Mouse (Mus musculus) megakaryocyte, embryonic 14.5 days (primary cell): ENCODE measurements around the gene Cd300c. TPM values are rescaled to one million over a fixed set of nuclear protein-coding genes. Genes with fewer than 3 reads are reported as not detected.
"Not testable (repeated sequence)": the region's sequence is repeated elsewhere in the genome, so short reads cannot be mapped to it uniquely, and the experiment has no call there.

Experiments
- H3K27me3 ChIP-seq: replicated peaks from 2 replicates; pipeline ENCODE3; 2012; ENCODE audit warnings: inconsistent platforms
- H3K36me3 ChIP-seq: replicated peaks from 2 replicates; pipeline ENCODE3; 2012; ENCODE audit warnings: low read length, inconsistent platforms, mixed read lengths
- H3K4me1 ChIP-seq: 2 replicates; pipeline ENCODE4 v1.6.1; 2012; ENCODE audit warnings: inconsistent platforms
- H3K4me3 ChIP-seq: replicated peaks from 2 replicates; pipeline ENCODE3; 2012; ENCODE audit warnings: moderate library complexity, mild to moderate bottlenecking, inconsistent platforms
- H3K9me3 ChIP-seq: 2 replicates; pipeline ENCODE4 v1.6.1; 2012; ENCODE audit warnings: inconsistent platforms
- FLI1 ChIP-seq: IDR thresholded peaks from 2 replicates; pipeline ENCODE4 v1.6.1; 2012; ENCODE audit warnings: low read length, inconsistent platforms, mixed read lengths
- GATA1 ChIP-seq: IDR thresholded peaks from 3 replicates; pipeline ENCODE4 v1.6.1; 2012; ENCODE audit warnings: mixed read lengths, low read length, inconsistent platforms, borderline replicate concordance
- polyA plus RNA-seq: library from polyadenylated mRNA; stranded (reverse); fragments of >175 nt; gene quantifications from 2 replicates; pipeline ENCODE4 v1.2.3, GENCODE M21; 2012; ENCODE audit warnings: low replicate concordance; ENCODE audit not compliant: insufficient read depth

Gene Cd300c
- polyA plus RNA-seq, 1 experiment, result not detected

DNA sequence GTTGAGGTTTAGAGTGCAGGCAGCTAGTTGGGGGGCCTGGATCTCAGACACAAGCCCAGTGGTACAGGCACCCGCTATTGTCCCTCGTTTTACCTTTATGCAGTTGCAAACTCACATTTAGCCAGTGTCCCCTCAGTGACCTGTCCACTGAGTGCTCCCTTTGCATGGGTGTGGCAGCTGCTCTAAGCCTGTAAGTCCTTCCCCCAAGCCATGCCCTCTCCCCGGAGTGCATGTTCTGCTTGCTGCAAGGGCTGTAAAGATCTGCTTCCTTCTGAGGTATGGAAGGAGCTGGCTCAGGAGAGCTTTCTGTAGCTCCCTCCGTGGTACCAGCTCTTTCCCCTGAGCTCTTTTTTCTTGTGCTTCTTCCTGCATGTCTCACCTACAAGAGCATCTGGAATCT, 35.4 kb downstream of the Cd300c start:
- no peak for TF ChIP-seq GATA1
- Histone ChIP-seq H3K27me3 (peaks cover 11% of the 10 kb centered on the region), H3K9me3 (peaks cover 3% of the 10 kb centered on the region), H3K36me3 (peaks cover 4% of the 10 kb centered on the region), H3K4me3 (peak overlapping the region; percentile 88), H3K4me1 (peaks cover 68% of the 10 kb centered on the region)

DNA sequence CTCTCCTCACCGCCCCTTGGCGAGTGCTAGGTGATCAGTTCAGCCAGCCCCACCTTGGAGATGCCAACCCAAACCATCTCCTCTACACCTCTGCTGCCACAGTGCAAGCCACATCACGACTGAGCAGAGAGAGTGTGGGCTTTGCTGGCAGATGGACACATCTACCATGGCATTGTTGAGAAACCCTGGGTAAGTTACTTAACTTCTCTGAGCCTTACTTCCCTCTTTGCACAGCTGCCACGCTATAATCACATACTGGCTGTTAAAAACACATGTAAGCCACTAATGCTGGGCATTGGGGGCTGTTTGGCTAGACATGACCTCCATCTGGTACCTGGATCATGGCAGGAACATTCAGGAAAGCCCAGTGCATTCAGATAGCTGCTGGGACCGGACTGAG, 37.9 kb downstream of the Cd300c start:
- Histone ChIP-seq H3K4me1 (peaks cover 94% of the 10 kb centered on the region), H3K27me3 (peaks cover 12% of the 10 kb centered on the region), H3K4me3 (peak overlapping the region; percentile 76)

DNA sequence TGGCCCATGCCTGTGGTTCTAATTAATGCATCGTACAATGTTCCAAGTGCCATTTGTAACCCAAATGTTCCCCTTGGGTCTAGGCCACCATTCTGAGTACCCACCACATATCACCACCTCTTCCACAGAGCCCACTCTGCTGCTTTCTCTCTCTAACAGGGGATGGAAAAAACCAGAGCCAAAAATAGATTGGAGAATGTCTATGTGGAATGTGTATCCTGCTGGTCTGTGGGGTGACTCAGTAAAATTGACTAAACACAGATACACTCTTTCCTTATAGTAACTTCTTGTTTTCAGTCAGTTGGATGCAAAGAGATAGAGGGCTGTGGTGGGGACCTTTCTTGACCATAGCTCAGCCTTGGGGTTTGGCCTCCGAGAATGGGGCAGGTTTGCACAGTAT, 39.4 kb downstream of the Cd300c start:
- Histone ChIP-seq H3K4me3 (peak overlapping the region; percentile 73), H3K4me1 (peaks cover 94% of the 10 kb centered on the region), H3K27me3 (peaks cover 7% of the 10 kb centered on the region), H3K9me3 (no peaks in the 10 kb centered on the region), H3K36me3 (peaks cover 26% of the 10 kb centered on the region)
- no peak for TF ChIP-seq FLI1
- TF ChIP-seq GATA1, result no peak

More for the DNA sequence above, 37.9 kb downstream of the Cd300c start:
- Histone ChIP-seq H3K36me3 (peaks cover 12% of the 10 kb centered on the region), H3K9me3 (peaks cover 3% of the 10 kb centered on the region)
- TF ChIP-seq GATA1, result no peak
- no peak for TF ChIP-seq FLI1

DNA sequence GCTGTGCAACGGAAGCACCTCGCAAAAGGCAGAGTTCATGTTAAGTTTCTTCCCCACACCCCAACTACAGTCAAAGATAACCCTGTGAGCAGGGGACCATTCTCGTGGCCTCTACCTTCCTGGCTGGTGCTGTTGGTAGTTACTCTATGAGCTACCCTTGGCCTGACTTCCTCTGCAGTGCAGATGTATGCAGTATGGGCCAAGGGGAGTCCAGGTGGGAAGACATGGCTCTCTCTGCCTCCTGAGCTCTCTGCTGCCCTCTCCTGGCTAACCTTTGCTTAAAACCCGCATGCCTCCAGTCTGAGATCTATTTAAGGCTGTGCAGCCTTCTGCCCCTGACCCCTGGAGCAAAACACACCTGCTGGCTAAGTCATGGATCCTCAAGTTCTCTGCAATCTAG, 45.0 kb downstream of the Cd300c start:
- Histone ChIP-seq H3K27me3 (peaks cover 6% of the 10 kb centered on the region), H3K4me3 (no peak overlapping the region), H3K36me3 (peaks cover 51% of the 10 kb centered on the region), H3K9me3 (peaks cover 19% of the 10 kb centered on the region), H3K4me1 (peaks cover 61% of the 10 kb centered on the region)
- no peak for TF ChIP-seq FLI1
- TF ChIP-seq GATA1, result no peak

GRCm38 (mm10) chr11:114922439-114922838, 46.5 kb downstream of the Cd300c start:
- H3K4me1 ChIP-seq, result peaks cover 46% of the 10 kb centered on the region
- H3K27me3 ChIP-seq, result peaks cover 6% of the 10 kb centered on the region
- peaks cover 21% of the 10 kb centered on the region for H3K9me3 ChIP-seq
- H3K36me3 ChIP-seq, result peaks cover 44% of the 10 kb centered on the region
- TF ChIP-seq GATA1 (no peak), FLI1 (no peak)
- H3K4me3 ChIP-seq, result no peak overlapping the region

DNA sequence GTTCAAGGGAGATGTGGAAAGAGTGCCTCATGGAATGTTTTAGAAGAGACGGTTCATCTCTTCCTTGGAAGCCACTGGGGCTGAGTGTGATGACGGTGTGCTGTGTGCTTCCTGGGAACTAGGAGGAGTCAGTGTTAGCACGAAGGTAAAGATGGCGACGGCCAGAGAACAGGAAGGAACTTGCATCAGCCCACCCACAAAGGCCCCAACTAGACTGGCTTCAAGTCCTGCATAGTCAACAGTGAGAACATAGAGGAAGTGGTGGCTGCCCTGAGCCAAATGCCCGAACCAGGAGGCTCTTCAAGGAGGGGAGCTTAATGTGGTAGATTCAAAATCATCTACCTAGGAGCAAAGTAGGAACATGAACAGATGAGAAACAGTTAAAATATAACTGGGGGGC, 51.8 kb downstream of the Cd300c start:
- Histone ChIP-seq H3K27me3 (peaks cover 1% of the 10 kb centered on the region), H3K9me3 (peaks cover 11% of the 10 kb centered on the region), H3K4me3 (peak overlapping the region; percentile 17), H3K36me3 (peaks cover 13% of the 10 kb centered on the region), H3K4me1 (peaks cover 60% of the 10 kb centered on the region)
- no peak for TF ChIP-seq GATA1
- no peak for TF ChIP-seq FLI1

DNA sequence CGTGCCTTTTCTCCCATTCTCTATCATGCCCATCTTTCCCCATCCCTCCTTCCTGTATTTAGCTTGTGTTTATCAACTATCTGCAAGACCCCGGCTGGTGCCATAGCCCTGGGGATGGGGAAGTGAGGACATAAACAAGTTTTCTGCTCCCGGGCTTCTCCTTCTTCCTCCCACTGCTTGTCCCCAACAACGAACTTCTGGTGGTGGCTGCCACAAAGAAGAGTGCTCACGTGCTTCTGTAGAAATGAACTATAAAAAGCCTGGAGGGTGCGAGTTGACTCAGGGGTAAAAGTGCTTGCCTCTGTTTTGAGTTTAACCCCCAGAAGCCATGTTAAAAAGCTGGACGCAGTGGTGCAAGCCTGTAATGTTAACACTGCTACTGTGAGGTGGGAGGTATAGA, 54.0 kb downstream of the Cd300c start:
- no peaks in the 10 kb centered on the region for H3K27me3 ChIP-seq
- H3K4me3 ChIP-seq, result no peak overlapping the region
- H3K4me1 ChIP-seq, result peaks cover 70% of the 10 kb centered on the region
- peaks cover 13% of the 10 kb centered on the region for H3K36me3 ChIP-seq
- H3K9me3 ChIP-seq, result peaks cover 11% of the 10 kb centered on the region
- TF ChIP-seq FLI1 (no peak), GATA1 (no peak)

- H3K36me3 ChIP-seq, result peaks cover 16% of the 10 kb centered on the region
- peaks cover 88% of the 10 kb centered on the region for H3K4me1 ChIP-seq
- no peak for TF ChIP-seq FLI1
- TF ChIP-seq GATA1, result no peak
- H3K27me3 ChIP-seq, result no peaks in the 10 kb centered on the region
- H3K9me3 ChIP-seq, result no peaks in the 10 kb centered on the region
- H3K4me3 ChIP-seq, result peak overlapping the region; percentile 82
These were observed 56.1 kb downstream of the Cd300c start for GRCm38 (mm10) chr11:114912847-114913246.

DNA sequence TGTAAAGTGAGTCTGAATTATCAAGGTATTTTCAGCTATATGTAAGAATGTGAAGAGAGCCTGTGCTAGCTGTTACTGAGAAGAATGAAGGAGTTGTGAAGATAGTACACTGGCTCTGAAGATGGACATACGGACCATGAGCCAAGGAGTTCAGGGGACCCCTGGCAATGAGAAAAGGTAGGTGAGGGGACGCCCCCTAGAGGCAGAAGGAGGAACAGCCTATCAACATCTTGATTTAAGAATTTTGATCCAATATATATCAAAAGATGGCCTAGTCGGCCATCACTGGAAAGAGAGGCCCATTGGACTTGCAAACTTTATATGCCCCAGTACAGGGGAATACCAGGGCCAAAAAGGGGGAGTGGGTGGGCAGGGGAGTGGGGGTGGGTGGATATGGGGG, 59.4 kb downstream of the Cd300c start:
- H3K27me3 ChIP-seq, H3K4me3 ChIP-seq, H3K9me3 ChIP-seq: not testable (repeated sequence)
- peaks cover 91% of the 10 kb centered on the region for H3K4me1 ChIP-seq
- peaks cover 27% of the 10 kb centered on the region for H3K36me3 ChIP-seq

DNA sequence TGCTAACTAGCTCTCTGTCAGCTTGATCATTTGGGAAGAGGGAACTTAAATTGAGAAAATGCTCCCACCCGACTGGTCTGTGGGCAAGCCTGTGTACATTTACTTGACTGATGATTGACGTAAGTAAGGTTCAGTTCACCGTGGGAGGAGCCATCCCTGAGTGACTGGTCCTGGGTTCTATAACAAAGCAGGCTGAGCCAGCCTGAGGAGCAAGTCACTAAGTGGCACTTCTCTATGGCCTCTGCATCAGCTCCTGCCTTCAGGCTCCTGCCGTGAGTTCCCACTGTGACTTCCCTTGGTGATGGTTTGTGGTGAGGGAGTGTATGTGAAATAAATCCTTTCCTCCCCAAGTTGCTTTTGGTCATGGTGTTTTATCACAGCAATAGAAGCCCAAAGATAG, 60.9 kb downstream of the Cd300c start:
- TF ChIP-seq GATA1 (no peak), FLI1 (no peak)
- H3K4me3 ChIP-seq, result peak overlapping the region; percentile 42
- no peaks in the 10 kb centered on the region for H3K9me3 ChIP-seq
- no peaks in the 10 kb centered on the region for H3K27me3 ChIP-seq
- peaks cover 39% of the 10 kb centered on the region for H3K36me3 ChIP-seq
- peaks cover 89% of the 10 kb centered on the region for H3K4me1 ChIP-seq

DNA sequence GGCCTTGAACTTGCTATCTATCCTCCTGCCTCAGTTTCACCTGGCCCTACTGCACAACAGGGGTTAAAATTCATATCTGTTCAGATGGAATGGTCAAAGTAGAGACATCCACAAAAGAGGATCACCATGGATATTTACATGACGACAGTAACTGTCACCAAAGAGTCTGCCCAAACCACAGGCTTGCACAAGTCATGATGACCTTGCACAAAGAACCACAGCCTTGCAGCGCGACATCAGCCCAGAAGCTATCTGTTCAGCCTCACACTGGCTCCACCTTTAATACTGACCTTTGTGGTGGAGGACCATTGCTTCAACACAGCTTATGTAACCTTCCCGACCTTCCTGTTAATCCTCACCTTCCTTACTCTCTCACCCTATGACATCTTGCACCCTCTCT, 61.4 kb downstream of the Cd300c start:
- Histone ChIP-seq H3K9me3 (no peaks in the 10 kb centered on the region), H3K4me3 (peak overlapping the region; percentile 71), H3K36me3 (peaks cover 44% of the 10 kb centered on the region), H3K4me1 (peaks cover 88% of the 10 kb centered on the region), H3K27me3 (no peaks in the 10 kb centered on the region)
- TF ChIP-seq FLI1 (no peak), GATA1 (peak; percentile 80; the same call in 2 of the 3 replicates)

Other genes starting within 250 kb of the Cd300c start
- 7.0 TPM in 1 of 2 replicates, not detected in the other for gene Dnaic2, start 241.7 kb downstream of the Cd300c start, polyA plus RNA-seq
- gene Kif19a, start 203.8 kb downstream of the Cd300c start, polyA plus RNA-seq, result 2.7 and 4.2 TPM in 2 replicates
- gene Btbd17, start 173.2 kb downstream of the Cd300c start, polyA plus RNA-seq, result 0.04 TPM in 1 of 2 replicates, not detected in the other
- gene Gpr142, start 170.2 kb downstream of the Cd300c start, polyA plus RNA-seq, result not detected in 2 replicates
- gene Gprc5c, start 118.0 kb downstream of the Cd300c start, polyA plus RNA-seq, result 3.2 and 4.8 TPM in 2 replicates
- gene Cd300a, start 79.1 kb downstream of the Cd300c start, polyA plus RNA-seq, result 3.4 and 3.6 TPM in 2 replicates
- 1.3 TPM in 1 of 2 replicates, not detected in the other for gene Cd300lb, start 34.8 kb downstream of the Cd300c start, polyA plus RNA-seq
- gene Cd300ld, start 20.8 kb upstream of the Cd300c start, polyA plus RNA-seq, result 0.63 TPM in 1 of 2 replicates, not detected in the other
- 3.5 TPM in 1 of 2 replicates, not detected in the other for gene Cd300c2, start 32.7 kb upstream of the Cd300c start, polyA plus RNA-seq
- gene Cd300ld2, start 47.0 kb upstream of the Cd300c start, polyA plus RNA-seq, result not detected in 2 replicates
- gene Cd300ld4, start 57.9 kb upstream of the Cd300c start, polyA plus RNA-seq, result not detected in 2 replicates
- not detected in 2 replicates for gene Cd300ld5, start 68.6 kb upstream of the Cd300c start, polyA plus RNA-seq
- 1.1 TPM in 1 of 2 replicates, not detected in the other for gene Cd300ld3, start 79.3 kb upstream of the Cd300c start, polyA plus RNA-seq
- not detected in 2 replicates for gene Cd300e, start 93.0 kb upstream of the Cd300c start, polyA plus RNA-seq
- 8.4 and 19.8 TPM in 2 replicates for gene Rab37, start 122.3 kb upstream of the Cd300c start, polyA plus RNA-seq
- gene Cd300lf, start 164.8 kb upstream of the Cd300c start, polyA plus RNA-seq, result 1.2 and 3.4 TPM in 2 replicates
- 123 and 223 TPM in 2 replicates for gene Slc9a3r1, start 194.2 kb upstream of the Cd300c start, polyA plus RNA-seq
- 9.2 and 14.1 TPM in 2 replicates for gene Tmem104, start 218.3 kb upstream of the Cd300c start, polyA plus RNA-seq
- 23.4 and 27.1 TPM in 2 replicates for gene Nat9, start 218.7 kb upstream of the Cd300c start, polyA plus RNA-seq